Mouse (Mus musculus): ENCODE results near the gene Uroc1.

- TF ChIP-seq CTCF (IDR thresholded peaks at IDR 0.05; ENCODE audit: borderline replicate concordance, control insufficient read depth, extremely low read depth, insufficient read depth, low read length, poor library complexity) (no peak), POLR2A (IDR thresholded peaks at IDR 0.05; ENCODE audit: control insufficient read depth, extremely low read depth, insufficient read depth, low read length, poor library complexity) (no peak)
Measured at GRCm38 (mm10) chr6:90410972-90411371, 77.9 kb downstream of the Uroc1 start.
